Mouse (Mus musculus) right cerebral cortex, postnatal 25 days (tissue): Measurements from ENCODE around the gene Plppr5.

Experiments
- DNase-seq: peaks from one replicate; pipeline ENCODE4 v3.0.0; 2022

Gene Plppr5

GRCm38 (mm10) chr3:117574529-117575252, at the start of gene Plppr5:
Gene Plppr5, plus strand, starts transcription at chr3:117574836.
- DNase-seq, result peak; percentile 69

DNA sequence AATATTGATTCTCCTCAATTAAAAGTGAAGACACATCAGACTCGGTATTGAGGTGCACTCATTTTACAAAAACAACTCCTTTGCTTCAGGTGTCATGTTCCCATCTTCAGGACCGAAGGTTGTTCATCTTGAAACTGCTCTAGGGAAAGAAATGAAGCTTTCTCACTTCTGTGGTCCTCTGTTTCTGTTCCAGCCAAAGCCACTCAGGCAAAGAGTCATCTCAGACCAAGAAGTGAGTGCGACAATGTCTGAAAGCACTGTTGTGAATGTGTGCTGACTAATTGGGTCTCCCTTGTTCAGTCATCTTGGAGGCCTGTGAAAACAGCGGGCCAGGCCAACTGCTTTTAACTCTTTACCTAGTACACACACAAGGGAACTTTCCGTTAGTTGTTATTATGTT, 24.7 kb upstream of the Plppr5 start:
- no peak for DNase-seq

DNA sequence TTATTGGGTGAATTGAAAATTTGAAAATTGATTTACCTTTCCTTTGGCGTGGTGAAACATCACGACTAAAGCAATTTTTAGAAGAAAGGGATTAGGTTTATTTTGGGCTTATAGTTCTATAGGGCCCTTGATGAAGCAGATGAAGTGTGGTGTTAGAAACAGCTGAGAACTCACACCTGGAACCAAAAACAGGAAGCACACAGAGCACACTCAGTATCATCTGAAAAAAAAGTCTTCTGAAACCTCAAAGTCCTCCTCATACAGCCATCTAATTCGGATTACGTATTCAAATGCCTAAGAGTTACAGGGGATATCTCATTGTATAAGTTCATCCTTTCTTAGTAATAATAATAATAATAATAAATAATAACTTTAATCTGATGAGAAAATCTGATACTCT, 24.1 kb upstream of the Plppr5 start:
- DNase-seq, result no peak

DNA sequence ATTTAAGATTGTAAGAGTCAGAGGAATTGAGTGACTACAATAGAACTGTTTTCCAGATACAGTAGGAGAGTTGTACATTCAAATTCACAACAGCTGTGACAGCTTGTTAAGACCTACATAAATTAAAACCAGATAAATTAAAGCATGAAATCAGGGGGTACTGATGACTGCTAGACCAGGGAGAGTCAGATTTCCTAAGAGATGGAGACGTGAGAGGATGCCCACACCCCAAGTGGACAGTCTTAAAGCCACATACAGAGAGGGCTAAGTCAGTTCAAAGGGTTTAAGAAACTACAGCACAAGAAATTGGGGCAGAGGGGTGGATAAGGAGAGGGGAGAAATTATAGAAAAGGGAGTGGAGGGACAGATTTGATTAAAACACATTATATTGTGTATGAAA, 17.7 kb upstream of the Plppr5 start:
- no peak for DNase-seq

DNA sequence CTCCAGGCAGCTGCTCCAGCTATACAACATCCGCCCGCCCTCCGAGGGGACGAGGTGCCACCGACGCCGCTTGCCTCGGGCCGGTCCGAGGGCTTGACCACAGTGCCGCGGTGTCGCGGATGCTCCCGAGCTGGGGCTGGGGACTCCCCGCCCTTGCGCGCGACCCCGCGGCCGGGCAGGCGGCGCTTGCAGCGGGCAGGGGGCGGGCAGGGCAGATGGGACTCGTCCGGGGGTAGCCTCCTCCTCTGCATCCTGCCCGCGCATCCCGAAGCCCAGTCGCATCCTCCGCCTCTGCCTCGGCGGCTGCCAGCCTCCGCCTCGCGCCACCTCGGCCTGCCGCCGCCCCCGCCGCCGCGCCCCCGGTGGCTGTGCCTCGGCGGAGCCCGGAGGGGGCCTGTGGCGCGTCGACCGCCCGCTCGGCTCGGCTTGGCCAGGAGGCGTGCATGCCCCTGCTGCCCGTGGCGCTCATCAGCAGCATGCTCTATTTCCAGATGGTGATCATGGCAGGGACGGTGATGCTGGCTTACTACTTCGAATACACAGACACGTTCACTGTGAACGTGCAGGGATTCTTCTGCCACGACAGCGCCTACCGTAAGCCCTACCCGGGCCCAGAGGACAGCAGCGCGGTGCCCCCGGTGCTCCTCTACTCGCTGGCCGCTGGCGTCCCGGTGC, 754 bp downstream of the Plppr5 start:
- DNase-seq, result peak; percentile 75

GRCm38 (mm10) chr3:117575928-117576254, 1.3 kb downstream of the Plppr5 start:
- DNase-seq, result peak; percentile 64

- no peak for DNase-seq
Observed at GRCm38 (mm10) chr3:117577349-117577748, 2.7 kb downstream of the Plppr5 start.

GRCm38 (mm10) chr3:117582628-117583027, 8.0 kb downstream of the Plppr5 start:
- no peak for DNase-seq

DNA sequence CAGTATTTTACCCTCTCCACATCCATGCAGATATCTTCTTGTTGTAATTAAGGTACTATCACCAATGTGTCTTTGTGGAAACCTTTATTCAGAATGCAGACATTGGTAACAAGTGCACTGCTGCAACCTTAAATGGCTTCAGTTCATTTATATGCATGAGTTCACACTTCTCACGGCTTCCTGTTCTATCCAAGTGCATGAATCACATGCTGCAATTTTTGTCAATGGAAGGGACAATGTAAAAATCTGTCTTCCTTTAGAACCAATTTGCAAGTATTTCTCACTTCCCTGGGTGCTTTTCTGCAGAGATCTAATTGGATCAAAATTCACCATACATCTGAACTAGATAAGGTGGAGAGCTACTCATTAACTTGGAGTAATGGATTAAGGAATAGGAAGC, 27.8 kb downstream of the Plppr5 start:
- DNase-seq, result no peak

DNA sequence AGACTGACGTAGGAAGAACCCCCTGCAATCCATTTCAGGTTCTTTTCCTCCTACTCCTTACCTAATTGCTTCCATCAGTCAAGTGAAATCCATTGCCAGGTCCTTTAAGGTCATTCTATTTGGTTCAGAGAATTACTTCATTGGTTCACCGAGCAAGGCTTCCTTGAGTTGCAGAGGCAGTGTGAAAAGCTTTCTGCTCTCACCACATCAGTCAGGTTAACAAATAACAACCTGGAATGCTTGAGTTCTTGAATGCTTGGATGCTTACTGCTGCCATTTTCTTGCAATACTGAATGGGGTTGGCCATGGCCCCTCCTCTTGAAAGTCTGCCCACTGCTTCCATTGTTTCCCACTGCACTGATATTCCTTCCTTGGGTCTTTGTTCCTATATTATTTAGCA, 28.8 kb downstream of the Plppr5 start:
- DNase-seq, result no peak

- DNase-seq, result no peak
Observed at GRCm38 (mm10) chr3:117606383-117606782, 31.7 kb downstream of the Plppr5 start.

DNA sequence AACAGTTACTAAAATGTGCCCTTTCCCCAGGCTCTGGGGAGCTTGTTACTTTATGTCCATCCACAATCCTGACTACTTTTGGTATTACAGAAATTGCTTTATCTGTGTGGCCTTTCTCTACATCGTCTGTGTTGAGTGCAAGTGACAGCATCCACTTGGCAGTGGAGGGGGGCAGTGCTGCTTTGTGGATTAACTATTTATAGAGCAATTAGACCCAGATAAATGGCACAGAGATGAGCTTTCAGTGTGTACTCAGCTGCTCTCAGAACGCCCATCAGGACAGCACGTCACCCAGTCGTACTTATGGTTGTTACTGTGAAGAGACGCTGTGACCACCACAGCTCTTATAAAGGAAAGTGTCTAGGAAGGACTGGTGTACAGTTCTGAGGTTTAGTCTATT, 36.8 kb downstream of the Plppr5 start:
- no peak for DNase-seq

- DNase-seq, result no peak
Observed at GRCm38 (mm10) chr3:117614856-117615255, 40.2 kb downstream of the Plppr5 start.

- no peak for DNase-seq
Observed at GRCm38 (mm10) chr3:117625257-117626001, 50.8 kb downstream of the Plppr5 start.

- DNase-seq, result peak; percentile 42
Observed at GRCm38 (mm10) chr3:117628799-117629198, 54.2 kb downstream of the Plppr5 start.

DNA sequence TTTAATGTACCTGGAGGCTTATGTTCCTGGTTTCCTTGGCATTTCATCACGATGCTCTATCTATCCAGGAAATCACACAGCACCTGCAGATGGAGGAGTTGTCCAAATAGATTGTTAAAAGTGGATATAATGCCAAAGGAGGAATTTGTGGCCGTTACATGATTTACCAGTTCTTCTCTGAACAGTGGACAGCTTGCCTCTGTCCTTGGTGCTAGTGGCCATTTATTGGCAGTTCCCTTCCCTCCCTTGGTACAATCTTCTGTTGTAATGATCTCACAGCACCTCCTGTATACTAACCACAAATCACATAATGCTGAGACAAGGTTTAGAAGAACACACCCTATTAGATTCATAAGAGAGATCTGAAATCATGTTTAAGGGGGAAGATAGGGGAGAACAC, 55.7 kb downstream of the Plppr5 start:
- no peak for DNase-seq

- DNase-seq, result no peak
Observed at GRCm38 (mm10) chr3:117648612-117649011, 74.0 kb downstream of the Plppr5 start.

- DNase-seq, result no peak
Observed at GRCm38 (mm10) chr3:117664316-117664715, 89.7 kb downstream of the Plppr5 start.

DNA sequence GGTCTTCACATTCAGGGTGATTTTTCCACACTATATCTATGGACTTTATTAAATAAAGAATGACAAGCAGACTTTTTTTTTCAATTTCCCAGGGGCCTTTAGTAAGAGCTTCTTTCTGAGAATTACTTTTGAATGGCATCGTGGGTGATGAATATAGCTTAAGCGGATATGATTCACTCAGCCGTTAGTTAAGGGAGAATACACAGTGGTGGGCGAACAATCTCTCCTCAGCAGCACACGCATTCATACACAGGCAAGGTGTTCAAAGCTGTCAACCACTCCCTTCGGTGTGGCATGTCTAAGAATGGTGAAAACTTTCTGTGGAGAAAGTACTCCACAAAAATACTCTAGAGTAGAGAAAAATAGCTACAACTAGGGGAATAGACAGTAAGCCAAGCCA, 104.6 kb downstream of the Plppr5 start:
- no peak for DNase-seq

DNA sequence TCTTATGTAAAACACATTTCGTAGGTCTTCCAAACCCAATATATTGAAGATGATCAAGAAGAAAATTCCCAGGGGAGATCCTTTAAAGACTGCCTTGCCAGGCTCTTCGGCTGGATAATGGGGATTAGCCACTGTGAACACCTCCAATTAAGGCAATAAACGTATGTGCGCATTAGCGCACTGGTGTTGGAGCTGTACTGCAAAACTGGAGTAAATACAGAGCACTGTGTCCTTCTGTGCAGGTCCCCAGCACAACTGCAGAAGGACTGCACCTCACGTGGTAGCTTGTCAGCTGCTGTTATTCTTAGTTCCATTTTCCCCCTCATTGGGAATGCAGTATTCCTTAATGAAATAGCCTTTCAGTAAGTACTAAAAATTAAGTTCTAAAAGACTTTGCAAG, 110.0 kb downstream of the Plppr5 start:
- DNase-seq, result no peak

- no peak for DNase-seq
Observed at GRCm38 (mm10) chr3:117686036-117686435, 111.4 kb downstream of the Plppr5 start.

DNA sequence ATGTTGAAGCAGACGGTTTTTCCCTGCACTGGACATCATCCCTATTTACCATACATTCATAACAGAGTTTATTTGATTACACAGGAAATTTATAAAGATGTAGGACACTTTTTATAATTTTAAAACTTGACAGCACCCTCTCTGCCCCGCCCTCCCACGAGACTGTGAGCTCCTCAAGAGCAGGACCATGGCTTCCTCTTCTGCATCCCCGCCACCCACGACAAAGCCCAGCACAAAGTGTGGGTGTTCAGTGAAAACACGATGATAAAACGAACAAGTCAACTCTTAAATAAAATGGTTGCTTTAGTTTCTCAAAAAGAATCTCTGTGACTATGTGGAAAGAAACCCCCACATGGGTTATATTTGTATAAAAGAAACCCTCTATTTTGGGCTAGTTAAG, 112.0 kb downstream of the Plppr5 start:
- peak; percentile 42 for DNase-seq

GRCm38 (mm10) chr3:117694736-117695135, 120.1 kb downstream of the Plppr5 start:
- no peak for DNase-seq

GRCm38 (mm10) chr3:117696350-117696749, 121.7 kb downstream of the Plppr5 start:
- DNase-seq, result no peak
